16 mouse cellular contexts compared by ENCODE assay signal in the genomic region with DNA sequence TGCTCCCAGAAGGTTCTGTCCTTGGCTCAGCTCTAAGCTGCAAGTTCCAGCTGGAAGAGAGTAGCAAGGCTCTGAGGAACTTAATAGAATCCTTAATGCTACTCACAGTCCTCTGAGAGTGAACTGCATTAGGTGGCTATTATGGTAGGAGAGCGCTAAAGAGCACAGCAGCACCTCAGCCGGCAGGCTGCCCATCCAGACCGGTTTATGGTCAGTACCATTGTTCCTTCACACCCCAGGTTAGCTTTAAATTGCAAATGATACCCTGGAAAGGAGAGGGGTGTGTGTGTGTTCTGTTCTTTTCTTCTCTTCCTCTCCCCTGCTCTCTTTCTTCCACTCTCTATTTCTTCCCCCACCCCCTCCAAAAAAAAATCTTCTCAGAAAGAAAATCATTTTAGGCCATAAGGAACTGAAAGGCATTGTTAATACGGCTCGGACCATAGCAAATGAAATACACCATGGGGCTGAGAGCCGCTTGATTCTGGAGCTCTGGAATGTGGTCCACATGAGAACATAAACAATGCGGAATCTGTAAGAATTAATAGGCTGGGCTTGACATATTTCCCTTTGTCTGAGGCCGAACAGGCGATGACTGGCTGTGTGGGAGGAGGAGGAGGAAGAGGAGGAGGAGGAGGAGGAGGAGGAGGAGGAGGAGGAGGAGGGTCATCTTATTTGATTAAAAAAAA.
DNase-seq lines count a peak whose midpoint lies in the region; ATAC-seq and TF ChIP-seq lines count a peak whose summit lies in the region.
"Had no signal": no experiment of that assay in that cellular context is flagged by ENCODE, and none has a peak within 500 bp of the region (broad histone marks: within the 10 kb centered on the region; RNA-seq: fewer than 3 reads in every experiment).

No protein-coding gene starts in this region.

- ATAC-seq in intestine, embryonic 14.5 days (replicated peaks; ENCODE audit: low FRiP score, low TSS enrichment, low read depth), result no peak
- ATAC-seq in intestine, postnatal 0 days, result no peak
- no peak for ATAC-seq in midbrain, embryonic 11.5 days (ENCODE audit: low FRiP score)
- ATAC-seq in midbrain, embryonic 16.5 days, result no peak
- no peak for ATAC-seq in embryonic facial prominence, embryonic 12.5 days (ENCODE audit: insufficient number of reproducible peaks, insufficient read depth, low FRiP score, low TSS enrichment)
- ATAC-seq in neural tube, embryonic 12.5 days (ENCODE audit: low FRiP score, low read depth), result no peak
- no peak for ATAC-seq in forebrain, embryonic 11.5 days (replicated peaks; ENCODE audit: low FRiP score)
- ATAC-seq: forebrain, postnatal 0 days had no signal

- DNase-seq in intestine, embryonic 14.5 days (ENCODE audit: low spot score), result no peak
- peak; percentile 91 for DNase-seq in midbrain, embryonic 11.5 days (ENCODE audit: low spot score, missing footprints)
- no peak for DNase-seq in forebrain, embryonic 11.5 days (ENCODE audit: low spot score)
- DNase-seq in kidney, postnatal 25 days, result no peak
- DNase-seq: cerebellum, adult 8-10 months; forebrain, postnatal 0 days; gastrocnemius, postnatal 36 days; thymus, postnatal 4 days had no signal

- WGBS in intestine, embryonic 14.5 days, result 10% methylated on average over 9 of the region's 9 CpGs
- WGBS in intestine, postnatal 0 days, result 29% methylated on average over 9 of the region's 9 CpGs
- 2% methylated on average over 9 of the region's 9 CpGs for WGBS in midbrain, embryonic 11.5 days
- 10% methylated on average over 7 of the region's 9 CpGs for whole genome bisulfite sequencing in midbrain, embryonic 16.5 days
- WGBS in embryonic facial prominence, embryonic 12.5 days, result 6% methylated on average over 8 of the region's 9 CpGs
- 4% methylated on average over 9 of the region's 9 CpGs for WGBS in neural tube, embryonic 12.5 days
- 2% methylated on average over 9 of the region's 9 CpGs for WGBS in forebrain, embryonic 11.5 days

- H3K27ac ChIP-seq in intestine, embryonic 14.5 days (ENCODE audit: low read depth), result 0 out of 2 replicates have a peak overlapping the region, but pooled peaks have one; percentile 27
- no peak overlapping the region for H3K27ac ChIP-seq in intestine, postnatal 0 days (ENCODE audit: low read depth, low read length)
- H3K27ac ChIP-seq in midbrain, embryonic 11.5 days (ENCODE audit: low read depth, low read length), result peak overlapping the region; percentile 51
- H3K27ac ChIP-seq in midbrain, embryonic 16.5 days (ENCODE audit: low read length), result no peak overlapping the region
- H3K27ac ChIP-seq in embryonic facial prominence, embryonic 12.5 days, result peak overlapping the region; percentile 77
- no peak overlapping the region for H3K27ac ChIP-seq in neural tube, embryonic 12.5 days
- no peak overlapping the region for H3K27ac ChIP-seq in forebrain, embryonic 11.5 days (ENCODE audit: low read depth, low read length)
- H3K27ac ChIP-seq: heart, embryonic 13.5 days; liver, embryonic 15.5 days; stomach, postnatal 0 days had no signal

- H3K4me3 ChIP-seq in intestine, embryonic 14.5 days (ENCODE audit: low read depth, low read length), result no peak overlapping the region
- H3K4me3 ChIP-seq in intestine, postnatal 0 days (ENCODE audit: low read depth, low read length), result no peak overlapping the region
- H3K4me3 ChIP-seq in midbrain, embryonic 11.5 days (ENCODE audit: low read depth, low read length), result no peak overlapping the region
- H3K4me3 ChIP-seq in midbrain, embryonic 16.5 days (ENCODE audit: low read depth, low read length), result no peak overlapping the region
- H3K4me3 ChIP-seq in embryonic facial prominence, embryonic 12.5 days, result no peak overlapping the region
- no peak overlapping the region for H3K4me3 ChIP-seq in neural tube, embryonic 12.5 days
- no peak overlapping the region for H3K4me3 ChIP-seq in forebrain, embryonic 11.5 days (ENCODE audit: low read depth, low read length)
- H3K4me3 ChIP-seq: heart, embryonic 13.5 days; liver, embryonic 15.5 days had no signal

- no peak for TF ChIP-seq CTCF in intestine, postnatal 0 days (IDR thresholded peaks at IDR 0.05; ENCODE audit: low read depth)

- H3K9me3 ChIP-seq in intestine, embryonic 14.5 days (ENCODE audit: control insufficient read depth, low read length), result no peaks in the 10 kb centered on the region
- H3K9me3 ChIP-seq in intestine, postnatal 0 days (ENCODE audit: control insufficient read depth), result no peaks in the 10 kb centered on the region
- H3K9me3 ChIP-seq in midbrain, embryonic 11.5 days (ENCODE audit: control insufficient read depth, low read length), result no peaks in the 10 kb centered on the region
- H3K9me3 ChIP-seq in midbrain, embryonic 16.5 days (replicated peaks; ENCODE audit: control insufficient read depth, low read length, poor library complexity, severe bottlenecking), result no peaks in the 10 kb centered on the region
- H3K9me3 ChIP-seq in embryonic facial prominence, embryonic 12.5 days, result no peaks in the 10 kb centered on the region
- H3K9me3 ChIP-seq in neural tube, embryonic 12.5 days, result no peaks in the 10 kb centered on the region
- no peaks in the 10 kb centered on the region for H3K9me3 ChIP-seq in forebrain, embryonic 11.5 days (ENCODE audit: control insufficient read depth, low read length)
- H3K9me3 ChIP-seq: heart, embryonic 13.5 days; liver, embryonic 15.5 days had no signal

- peaks cover 6% of the 10 kb centered on the region; the same call in 1 of the 2 replicates for H3K27me3 ChIP-seq in intestine, embryonic 14.5 days (replicated peaks; ENCODE audit: control insufficient read depth, insufficient read depth, low read length)
- no peaks in the 10 kb centered on the region; the same call in 1 of the 2 replicates for H3K27me3 ChIP-seq in intestine, postnatal 0 days (replicated peaks; ENCODE audit: control insufficient read depth, insufficient read depth, low read length)
- peaks cover 19% of the 10 kb centered on the region for H3K27me3 ChIP-seq in midbrain, embryonic 11.5 days (ENCODE audit: control insufficient read depth, insufficient read depth, low read length)
- H3K27me3 ChIP-seq in midbrain, embryonic 16.5 days (ENCODE audit: control insufficient read depth, insufficient read depth, low read depth, low read length), result peaks cover 11% of the 10 kb centered on the region
- peaks cover 16% of the 10 kb centered on the region for H3K27me3 ChIP-seq in embryonic facial prominence, embryonic 12.5 days
- H3K27me3 ChIP-seq in neural tube, embryonic 12.5 days (replicated peaks), result no peaks in the 10 kb centered on the region; the same call in 1 of the 2 replicates
- H3K27me3 ChIP-seq in forebrain, embryonic 11.5 days (ENCODE audit: control insufficient read depth, insufficient read depth, low read length), result peaks cover 92% of the 10 kb centered on the region

- no peaks in the 10 kb centered on the region for H3K36me3 ChIP-seq in intestine, embryonic 14.5 days (ENCODE audit: control insufficient read depth, insufficient read depth, low read length)
- no peaks in the 10 kb centered on the region for H3K36me3 ChIP-seq in intestine, postnatal 0 days (ENCODE audit: control insufficient read depth, insufficient read depth)
- no peaks in the 10 kb centered on the region for H3K36me3 ChIP-seq in midbrain, embryonic 11.5 days (ENCODE audit: control insufficient read depth, insufficient read depth, low read length)
- H3K36me3 ChIP-seq in midbrain, embryonic 16.5 days (ENCODE audit: control insufficient read depth, insufficient read depth, low read length), result no peaks in the 10 kb centered on the region
- no peaks in the 10 kb centered on the region for H3K36me3 ChIP-seq in embryonic facial prominence, embryonic 12.5 days
- H3K36me3 ChIP-seq in neural tube, embryonic 12.5 days, result no peaks in the 10 kb centered on the region
- H3K36me3 ChIP-seq in forebrain, embryonic 11.5 days (ENCODE audit: control insufficient read depth, insufficient read depth, low read length), result no peaks in the 10 kb centered on the region
- H3K36me3 ChIP-seq: G1E; heart, embryonic 13.5 days; liver, embryonic 15.5 days had no signal

- H3K4me1 ChIP-seq in intestine, embryonic 14.5 days (replicated peaks; ENCODE audit: control insufficient read depth, insufficient read depth, low read length), result peaks cover 4% of the 10 kb centered on the region; the same call in 1 of the 2 replicates
- H3K4me1 ChIP-seq in intestine, postnatal 0 days (replicated peaks; ENCODE audit: control insufficient read depth, insufficient read depth, low read length), result no peaks in the 10 kb centered on the region
- peaks cover 34% of the 10 kb centered on the region for H3K4me1 ChIP-seq in midbrain, embryonic 11.5 days (ENCODE audit: control insufficient read depth, insufficient read depth, low read length)
- peaks cover 4% of the 10 kb centered on the region; the same call in 1 of the 2 replicates for H3K4me1 ChIP-seq in midbrain, embryonic 16.5 days (ENCODE audit: control insufficient read depth, insufficient read depth, low read length)
- peaks cover 28% of the 10 kb centered on the region; the same call in 1 of the 2 replicates for H3K4me1 ChIP-seq in embryonic facial prominence, embryonic 12.5 days
- peaks cover 30% of the 10 kb centered on the region for H3K4me1 ChIP-seq in neural tube, embryonic 12.5 days
- peaks cover 17% of the 10 kb centered on the region; the same call in 1 of the 2 replicates for H3K4me1 ChIP-seq in forebrain, embryonic 11.5 days (replicated peaks; ENCODE audit: control insufficient read depth, insufficient read depth, low read length)
- H3K4me1 ChIP-seq: liver, embryonic 15.5 days had no signal

- H3K4me2 ChIP-seq in intestine, embryonic 14.5 days (ENCODE audit: low read length), result no peak overlapping the region
- H3K4me2 ChIP-seq in intestine, postnatal 0 days (replicated peaks; ENCODE audit: low read depth), result no peak overlapping the region; the same call in 1 of the 2 replicates
- no peak overlapping the region for H3K4me2 ChIP-seq in midbrain, embryonic 11.5 days
- no peak overlapping the region for H3K4me2 ChIP-seq in midbrain, embryonic 16.5 days (ENCODE audit: low read length)
- no peak overlapping the region for H3K4me2 ChIP-seq in embryonic facial prominence, embryonic 12.5 days (replicated peaks)
- H3K4me2 ChIP-seq in neural tube, embryonic 12.5 days (replicated peaks), result peak overlapping the region; percentile 12; the same call in 1 of the 2 replicates
- H3K4me2 ChIP-seq in forebrain, embryonic 11.5 days (ENCODE audit: low read depth, low read length, severe bottlenecking), result no peak overlapping the region
- H3K4me2 ChIP-seq: heart, embryonic 13.5 days; liver, embryonic 15.5 days had no signal

- no peak overlapping the region for H3K9ac ChIP-seq in intestine, embryonic 14.5 days (ENCODE audit: low read length)
- H3K9ac ChIP-seq in intestine, postnatal 0 days (ENCODE audit: low read depth, low read length), result no peak overlapping the region
- peak overlapping the region; percentile 24; the same call in 1 of the 2 replicates for H3K9ac ChIP-seq in midbrain, embryonic 11.5 days (ENCODE audit: low read length)
- H3K9ac ChIP-seq in midbrain, embryonic 16.5 days (ENCODE audit: low read depth, low read length), result no peak overlapping the region
- H3K9ac ChIP-seq in embryonic facial prominence, embryonic 12.5 days, result no peak overlapping the region
- no peak overlapping the region for H3K9ac ChIP-seq in neural tube, embryonic 12.5 days
- no peak overlapping the region for H3K9ac ChIP-seq in forebrain, embryonic 11.5 days (ENCODE audit: low read length)
- H3K9ac ChIP-seq: forebrain, postnatal 0 days; heart, embryonic 13.5 days; liver, embryonic 15.5 days had no signal

Comparison
In these comparisons a context has a peak if more than half of its experiments do, and no peak if none do; other contexts are left out.
1. H3K27ac ChIP-seq: peak in intestine, embryonic 14.5 days (single experiment), midbrain, embryonic 11.5 days (single experiment) and embryonic facial prominence, embryonic 12.5 days (single experiment); none in intestine, postnatal 0 days (single experiment), midbrain, embryonic 16.5 days (single experiment), neural tube, embryonic 12.5 days (single experiment) and forebrain, embryonic 11.5 days (single experiment).